Mouse (Mus musculus) kidney, postnatal 0 days (tissue): ENCODE data around the gene H6pd. TPM values are rescaled to one million over a fixed set of nuclear protein-coding genes. Genes with fewer than 3 reads are reported as not detected.
A peak's percentile ranks its signal among the peaks of the same experiment; 100 is the strongest.

Source experiments
- ATAC-seq: fragments of 200-750 bp; cut with Nextera tagmentation; replicated peaks from 2 replicates; pipeline ENCODE4 v1.8.0; 2017; ENCODE audit warnings: low read depth, moderate number of reproducible peaks, moderate TSS enrichment, moderate library complexity; ENCODE audit not compliant: low FRiP score
- DNase-seq: peaks from one replicate; pipeline ENCODE4 v3.0.0-alpha.2; 2016; ENCODE audit warnings: low spot score
- H3K27ac ChIP-seq: fragments of 300-500 bp; sonication (generic); 2 replicates; pipeline ENCODE4 v1.5.1; 2014; ENCODE audit warnings: mild to moderate bottlenecking
- H3K27me3 ChIP-seq: fragments of 300-500 bp; sonication (generic); 2 replicates; pipeline ENCODE4 v1.6.1; 2014; ENCODE audit warnings: low read length, mixed read lengths; ENCODE audit not compliant: insufficient read depth
- H3K36me3 ChIP-seq: fragments of 300-500 bp; sonication (generic); 2 replicates; pipeline ENCODE4 v1.6.1; 2014; ENCODE audit warnings: low read length, mixed read lengths; ENCODE audit not compliant: insufficient read depth
- H3K4me1 ChIP-seq: fragments of 300-500 bp; sonication (generic); replicated peaks from 2 replicates; pipeline ENCODE4 v1.6.1; 2014; ENCODE audit warnings: antibody characterized with exemption, low read length, mixed read lengths; ENCODE audit not compliant: insufficient read depth
- H3K4me2 ChIP-seq: fragments of 300-500 bp; sonication (generic); 2 replicates; pipeline ENCODE4 v1.6.1; 2014; ENCODE audit warnings: mild to moderate bottlenecking, low read length, moderate library complexity, mixed read lengths
- H3K4me3 ChIP-seq: fragments of 300-500 bp; sonication (generic); replicated peaks from 2 replicates; pipeline ENCODE4 v1.5.1; 2014; ENCODE audit warnings: low read depth, low read length
- H3K9ac ChIP-seq: fragments of 300-500 bp; sonication (generic); 2 replicates; pipeline ENCODE4 v1.6.1; 2014; ENCODE audit warnings: low read depth, low read length
- H3K9me3 ChIP-seq: fragments of 300-500 bp; sonication (generic); replicated peaks from 2 replicates; pipeline ENCODE4 v1.6.1; 2016; ENCODE audit warnings: low read length, inconsistent platforms, mixed read lengths
- CTCF ChIP-seq: IDR thresholded peaks from 2 replicates; pipeline ENCODE4 v1.5.1; 2016; ENCODE audit warnings: antibody characterized with exemption, low read depth, mild to moderate bottlenecking, moderate library complexity
- WGBS: fragments of 180-500 bp; shearing (Covaris S2); extraction: QIAGEN DNeasy Blood & Tissue Kit; methylation state at CpG from one replicate; pipeline ENCODE4 v1.1.7; 2014; 5-methylcytosine and 5-hydroxymethylcytosine counted together
- polyA plus RNA-seq: library from polyadenylated mRNA; unstranded; fragments of >200 nt; fragmentation: Nextera tagmentation; extraction: Ambion mirVana; gene quantifications from 2 replicates; pipeline ENCODE4 v1.2.1, GENCODE M21; 2015

H6pd gene
- polyA plus RNA-seq, 1 experiment from 2014 or later, result 27.8 TPM

DNA sequence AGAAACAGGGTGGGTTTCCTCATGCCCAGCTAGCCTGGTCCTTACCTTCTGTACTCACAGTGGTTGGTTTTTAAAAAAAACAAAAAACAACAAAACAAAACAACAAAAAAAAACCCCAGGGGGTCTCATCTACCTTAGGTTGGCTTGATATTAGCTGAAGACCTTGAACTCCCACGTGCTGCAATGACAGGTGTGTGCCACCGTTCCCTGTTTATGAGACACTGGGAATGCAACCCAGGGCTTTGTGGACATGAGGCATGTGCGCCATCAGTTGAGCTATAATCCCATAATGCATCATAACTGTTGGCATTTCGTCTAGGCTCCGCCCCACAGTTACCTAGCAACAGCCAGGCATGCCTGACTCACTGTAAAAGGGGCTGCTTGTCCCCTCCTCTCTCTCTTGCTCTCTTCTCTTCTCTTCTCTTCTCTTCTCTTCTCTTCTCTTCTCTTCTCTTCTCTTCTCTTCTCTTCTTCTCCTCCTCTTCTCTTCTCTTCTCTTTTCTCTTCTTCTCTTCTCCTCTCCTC is 33.0 kb downstream of the H6pd start:
- Histone ChIP-seq H3K4me2 (no peak overlapping the region), H3K4me1 (peaks cover 18% of the 10 kb centered on the region), H3K36me3 (no peaks in the 10 kb centered on the region), H3K27me3 (no peaks in the 10 kb centered on the region), H3K27ac (no peak overlapping the region), H3K9ac (no peak overlapping the region), H3K4me3 (no peak overlapping the region), H3K9me3 (no peaks in the 10 kb centered on the region)
- WGBS, result 79% methylated on average over 5 of the region's 5 CpGs
- DNase-seq (no peak), ATAC-seq (no peak)
- TF ChIP-seq CTCF, result no peak

GRCm38 (mm10) chr4:149975291-149975690 is 33.5 kb downstream of the H6pd start:
- Histone ChIP-seq H3K9ac (no peak overlapping the region), H3K36me3 (no peaks in the 10 kb centered on the region), H3K4me2 (no peak overlapping the region), H3K4me3 (no peak overlapping the region), H3K4me1 (peaks cover 18% of the 10 kb centered on the region), H3K27ac (no peak overlapping the region), H3K27me3 (no peaks in the 10 kb centered on the region), H3K9me3 (no peaks in the 10 kb centered on the region)
- no peak for DNase-seq
- WGBS, result 49% methylated on average over 8 of the region's 8 CpGs
- TF ChIP-seq CTCF, result no peak
- ATAC-seq, result no peak

- H3K4me3 ChIP-seq, result no peak overlapping the region
- peaks cover 12% of the 10 kb centered on the region; the same call in 1 of the 2 replicates for H3K4me1 ChIP-seq
- no peaks in the 10 kb centered on the region for H3K36me3 ChIP-seq
- no peak for TF ChIP-seq CTCF
- no peak overlapping the region for H3K9ac ChIP-seq
- H3K27me3 ChIP-seq, result no peaks in the 10 kb centered on the region
- no peaks in the 10 kb centered on the region for H3K9me3 ChIP-seq
- 58% methylated on average over 9 of the region's 9 CpGs for WGBS
- H3K27ac ChIP-seq, result no peak overlapping the region
- no peak for ATAC-seq
- H3K4me2 ChIP-seq, result no peak overlapping the region
- DNase-seq, result no peak
Measured at GRCm38 (mm10) chr4:149971393-149971792, 37.4 kb downstream of the H6pd start.

- no peak for TF ChIP-seq CTCF
- Histone ChIP-seq H3K4me2 (no peak overlapping the region), H3K4me3 (no peak overlapping the region), H3K27me3 (no peaks in the 10 kb centered on the region), H3K9me3 (no peaks in the 10 kb centered on the region), H3K4me1 (peaks cover 16% of the 10 kb centered on the region; the same call in 1 of the 2 replicates), H3K9ac (0 out of 2 replicates have a peak overlapping the region, but pooled peaks have one; percentile 35), H3K36me3 (no peaks in the 10 kb centered on the region), H3K27ac (no peak overlapping the region; the same call in 1 of the 2 replicates)
- ATAC-seq (no peak), DNase-seq (peak; percentile 89)
- 10% methylated on average over 6 of the region's 6 CpGs for WGBS
Measured at GRCm38 (mm10) chr4:149968526-149968925, 40.3 kb downstream of the H6pd start.

- Histone ChIP-seq H3K4me3 (no peak overlapping the region), H3K4me2 (no peak overlapping the region), H3K9ac (no peak overlapping the region), H3K27me3 (no peaks in the 10 kb centered on the region), H3K36me3 (no peaks in the 10 kb centered on the region), H3K4me1 (peaks cover 16% of the 10 kb centered on the region; the same call in 1 of the 2 replicates), H3K27ac (no peak overlapping the region), H3K9me3 (no peaks in the 10 kb centered on the region)
- TF ChIP-seq CTCF, result no peak
- no peak for DNase-seq
- no peak for ATAC-seq
- WGBS, result 83% methylated on average over 9 of the region's 9 CpGs
Measured at GRCm38 (mm10) chr4:149966963-149967362, 41.9 kb downstream of the H6pd start.

GRCm38 (mm10) chr4:149966252-149966651 is 42.6 kb downstream of the H6pd start:
- Histone ChIP-seq H3K4me1 (peaks cover 16% of the 10 kb centered on the region; the same call in 1 of the 2 replicates), H3K4me3 (no peak overlapping the region), H3K27ac (no peak overlapping the region), H3K36me3 (no peaks in the 10 kb centered on the region), H3K9me3 (no peaks in the 10 kb centered on the region), H3K27me3 (no peaks in the 10 kb centered on the region), H3K9ac (no peak overlapping the region), H3K4me2 (no peak overlapping the region)
- TF ChIP-seq CTCF, result no peak
- DNase-seq (no peak), ATAC-seq (no peak)
- 39% methylated on average over 5 of the region's 5 CpGs for whole genome bisulfite sequencing

- Histone ChIP-seq H3K4me1 (peaks cover 16% of the 10 kb centered on the region; the same call in 1 of the 2 replicates), H3K36me3 (no peaks in the 10 kb centered on the region), H3K4me3 (no peak overlapping the region), H3K9me3 (no peaks in the 10 kb centered on the region), H3K27ac (no peak overlapping the region), H3K27me3 (no peaks in the 10 kb centered on the region), H3K4me2 (no peak overlapping the region), H3K9ac (no peak overlapping the region)
- WGBS, result 61% methylated on average over 6 of the region's 6 CpGs
- TF ChIP-seq CTCF, result no peak
- DNase-seq, result no peak
- no peak for ATAC-seq
Measured at GRCm38 (mm10) chr4:149965672-149966071, 43.2 kb downstream of the H6pd start.
